Mouse (Mus musculus) myocyte (in vitro differentiated cells): ENCODE data around the gene Rab4a. TPM values are rescaled to one million over a fixed set of nuclear protein-coding genes. Genes with fewer than 3 reads are reported as not detected.

Experiments used
- H3K27me3 ChIP-seq: one replicate; pipeline ENCODE4 v1.6.1; 2011; ENCODE audit not compliant: control insufficient read depth, insufficient read depth, insufficient read length
- H3K36me3 ChIP-seq: one replicate; pipeline ENCODE4 v1.6.1; 2011; ENCODE audit not compliant: control insufficient read depth, insufficient read depth
- H3K4me2 ChIP-seq: one replicate; pipeline ENCODE4 v1.6.1; 2011; ENCODE audit warnings: low read depth, control low read depth
- H3K4me3 ChIP-seq: one replicate; pipeline ENCODE4 v1.5.1; 2011; ENCODE audit warnings: mild to moderate bottlenecking, control low read depth, moderate library complexity
- H3K79me2 ChIP-seq: one replicate; pipeline ENCODE4 v1.6.1; 2011; ENCODE audit not compliant: control insufficient read depth, insufficient read depth
- H3ac ChIP-seq: one replicate; pipeline ENCODE4 v1.6.1; 2011; ENCODE audit not compliant: control insufficient read depth, insufficient read length
- CEBPB ChIP-seq: IDR thresholded peaks from 2 replicates; pipeline ENCODE4 v1.6.1; 2011; ENCODE audit warnings: mild to moderate bottlenecking, moderate library complexity; ENCODE audit not compliant: poor library complexity, insufficient read depth, severe bottlenecking
- E2F4 ChIP-seq: IDR thresholded peaks from one replicate; pipeline ENCODE4 v1.6.1; 2011; ENCODE audit warnings: mild to moderate bottlenecking, control low read depth, moderate library complexity; ENCODE audit not compliant: insufficient read depth
- MAX ChIP-seq: IDR thresholded peaks from one replicate; pipeline ENCODE4 v1.6.1; 2011; ENCODE audit warnings: low read depth, mild to moderate bottlenecking, control low read depth
- MYOD1 ChIP-seq, 3 experiments: IDR thresholded peaks; one replicate each; pipeline ENCODE4 v1.6.1; 2011; ENCODE audit warnings: control low read depth in 2 of 3, low read depth in 2 of 3, mild to moderate bottlenecking in 2 of 3, moderate library complexity in 1 of 3; ENCODE audit not compliant: insufficient read length in 2 of 3, control insufficient read depth in 1 of 3
- MYOG ChIP-seq, 3 experiments: IDR thresholded peaks; one replicate each; pipeline ENCODE4 v1.6.1; 2011; ENCODE audit warnings: control low read depth in 2 of 3, low read depth in 2 of 3, mild to moderate bottlenecking in 2 of 3; ENCODE audit not compliant: insufficient read length in 2 of 3, control insufficient read depth in 1 of 3, insufficient read depth in 1 of 3
- POLR2A ChIP-seq: IDR thresholded peaks from one replicate; pipeline ENCODE4 v1.6.1; 2011; ENCODE audit warnings: low read depth, mild to moderate bottlenecking, control low read depth, moderate library complexity; ENCODE audit not compliant: insufficient read length
- POLR2AphosphoS2 ChIP-seq: IDR thresholded peaks from one replicate; pipeline ENCODE4 v1.6.1; 2011; ENCODE audit warnings: low read depth, control low read depth; ENCODE audit not compliant: insufficient read length
- REST ChIP-seq: IDR thresholded peaks from one replicate; pipeline ENCODE4 v1.6.1; 2011; ENCODE audit warnings: mild to moderate bottlenecking, control low read depth, moderate library complexity; ENCODE audit not compliant: insufficient read depth, insufficient read length
- SRF ChIP-seq: IDR thresholded peaks from one replicate; pipeline ENCODE4 v1.6.1; 2011; ENCODE audit warnings: low read depth; ENCODE audit not compliant: control insufficient read depth, insufficient read length
- TCF12 ChIP-seq: IDR thresholded peaks from one replicate; pipeline ENCODE4 v1.6.1; 2011; ENCODE audit warnings: mild to moderate bottlenecking, control low read depth; ENCODE audit not compliant: poor library complexity, insufficient read depth, severe bottlenecking
- TCF3 ChIP-seq: IDR thresholded peaks from one replicate; pipeline ENCODE4 v1.6.1; 2011; ENCODE audit warnings: low read depth, control low read depth; ENCODE audit not compliant: insufficient read length
- USF1 ChIP-seq: IDR thresholded peaks from one replicate; pipeline ENCODE4 v1.6.1; 2011; ENCODE audit warnings: low read depth, mild to moderate bottlenecking, control low read depth, moderate library complexity
- polyA plus RNA-seq: library from polyadenylated mRNA; unstranded; fragments of >200 nt; fragmentation: generic; extraction: Trizol; gene quantifications from one replicate; pipeline ENCODE4 v1.2.1, GENCODE M21; 2012; ENCODE audit warnings: missing spikeins

Gene Rab4a
- polyA plus RNA-seq, 1 experiment = 24.0 TPM

DNA sequence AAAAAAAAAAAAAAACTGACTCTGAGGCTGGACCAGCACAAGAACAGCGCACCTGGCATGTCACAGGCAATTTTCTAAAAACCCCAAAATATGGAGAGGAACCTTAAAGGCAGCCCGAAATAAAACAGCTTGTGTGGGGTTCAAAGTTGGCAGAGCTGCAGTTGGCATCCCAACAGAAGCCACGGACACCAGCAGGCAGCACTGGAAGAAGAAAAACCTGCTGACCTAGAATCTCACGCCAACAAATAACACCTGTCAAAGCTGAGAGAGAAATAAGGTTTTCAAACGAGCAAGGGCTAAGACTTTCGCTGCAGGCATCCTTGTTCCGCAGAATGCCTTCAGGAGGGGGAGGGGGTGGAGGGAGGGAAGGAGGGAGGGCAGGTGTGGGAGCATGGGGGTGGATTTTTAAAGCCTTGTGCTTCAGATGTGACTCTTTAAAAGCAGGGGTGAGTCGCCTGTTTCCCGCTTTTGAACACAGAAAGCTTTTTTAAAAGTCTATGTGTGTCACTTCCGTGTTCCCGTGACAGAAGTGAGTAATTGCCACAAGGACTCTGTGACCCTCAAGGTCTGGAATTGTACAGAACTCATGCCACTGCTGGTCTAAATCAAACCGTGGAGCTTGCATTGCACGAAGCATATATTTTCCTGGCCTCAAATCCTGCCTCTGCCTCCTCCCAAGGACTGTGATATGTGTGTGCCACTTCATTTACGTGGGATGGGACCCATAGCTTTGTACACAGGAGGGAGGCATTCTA is 17.2 kb upstream of the Rab4a start:
- H3ac ChIP-seq = no peak overlapping the region
- H3K79me2 ChIP-seq = no peaks in the 10 kb centered on the region
- no peaks in the 10 kb centered on the region for H3K27me3 ChIP-seq
- TF ChIP-seq SRF = no peak
- TF ChIP-seq MYOG (IDR thresholded peaks at IDR 0.05; ENCODE audit: control insufficient read depth in 1 of 3, insufficient read depth in 1 of 3, insufficient read length in 2 of 3, low read depth in 2 of 3) = no peak
- TF ChIP-seq CEBPB = no peak
- no peak for TF ChIP-seq POLR2A
- TF ChIP-seq MYOD1 (IDR thresholded peaks at IDR 0.05; ENCODE audit: control insufficient read depth in 1 of 3, insufficient read length in 2 of 3, low read depth in 2 of 3) = no peak
- TF ChIP-seq MAX = no peak
- H3K36me3 ChIP-seq = no peaks in the 10 kb centered on the region
- H3K4me3 ChIP-seq = no peak overlapping the region
- H3K4me2 ChIP-seq = no peak overlapping the region

DNA sequence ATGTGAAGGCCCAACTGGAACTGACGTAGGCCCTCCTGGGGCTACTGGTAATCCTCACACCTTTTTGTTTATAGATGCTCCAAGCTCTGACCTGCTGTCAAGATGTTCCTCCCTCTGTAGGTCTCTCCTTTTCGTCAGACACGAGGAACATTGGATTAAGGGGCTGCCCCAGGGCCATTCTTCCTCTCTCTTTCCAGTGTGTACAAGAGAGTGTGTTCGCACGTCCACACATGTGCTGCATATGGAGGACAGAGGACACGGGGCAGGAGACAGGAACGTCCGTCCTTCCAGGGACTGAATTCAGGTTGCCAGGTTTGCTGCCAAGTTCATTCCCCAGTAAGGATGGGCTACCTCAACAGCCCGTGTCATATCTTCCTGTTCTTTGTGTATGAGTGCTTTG is 16.3 kb upstream of the Rab4a start:
- H3K4me2 ChIP-seq = no peak overlapping the region
- H3K4me3 ChIP-seq = no peak overlapping the region
- TF ChIP-seq MYOD1 (IDR thresholded peaks at IDR 0.05; ENCODE audit: control insufficient read depth in 1 of 3, insufficient read length in 2 of 3, low read depth in 2 of 3) (no peak), REST (no peak), TCF3 (no peak)
- no peaks in the 10 kb centered on the region for H3K36me3 ChIP-seq
- no peaks in the 10 kb centered on the region for H3K79me2 ChIP-seq
- H3ac ChIP-seq = no peak overlapping the region
- H3K27me3 ChIP-seq = no peaks in the 10 kb centered on the region

DNA sequence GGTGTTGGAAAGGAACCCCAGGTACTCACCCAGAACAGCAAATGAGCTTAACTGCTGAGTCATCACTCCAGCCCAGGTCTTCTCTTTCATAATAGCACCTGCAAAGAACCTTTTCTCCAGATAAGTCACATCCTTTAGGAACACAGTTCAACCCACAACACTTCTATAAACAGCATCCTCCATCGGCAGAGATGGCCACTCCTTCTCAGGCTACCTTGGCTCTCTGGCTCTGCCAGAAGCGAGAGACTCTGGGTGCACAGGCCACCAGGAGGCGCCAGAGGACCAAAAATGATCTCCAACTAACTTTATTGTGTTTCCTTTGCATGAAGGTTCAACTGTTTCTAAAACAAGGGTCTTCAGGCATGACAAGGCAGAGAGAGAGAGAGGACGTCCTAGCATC is 15.8 kb upstream of the Rab4a start:
- TF ChIP-seq SRF (no peak), MYOD1 (IDR thresholded peaks at IDR 0.05; ENCODE audit: control insufficient read depth in 1 of 3, insufficient read length in 2 of 3, low read depth in 2 of 3) (no peak), MAX (no peak), POLR2AphosphoS2 (no peak), USF1 (no peak), E2F4 (no peak), TCF12 (no peak), MYOG (IDR thresholded peaks at IDR 0.05; ENCODE audit: control insufficient read depth in 1 of 3, insufficient read depth in 1 of 3, insufficient read length in 2 of 3, low read depth in 2 of 3) (no peak), TCF3 (no peak), REST (no peak), CEBPB (no peak), POLR2A (no peak)
- H3K79me2 ChIP-seq = no peaks in the 10 kb centered on the region
- no peak overlapping the region for H3K4me2 ChIP-seq

DNA sequence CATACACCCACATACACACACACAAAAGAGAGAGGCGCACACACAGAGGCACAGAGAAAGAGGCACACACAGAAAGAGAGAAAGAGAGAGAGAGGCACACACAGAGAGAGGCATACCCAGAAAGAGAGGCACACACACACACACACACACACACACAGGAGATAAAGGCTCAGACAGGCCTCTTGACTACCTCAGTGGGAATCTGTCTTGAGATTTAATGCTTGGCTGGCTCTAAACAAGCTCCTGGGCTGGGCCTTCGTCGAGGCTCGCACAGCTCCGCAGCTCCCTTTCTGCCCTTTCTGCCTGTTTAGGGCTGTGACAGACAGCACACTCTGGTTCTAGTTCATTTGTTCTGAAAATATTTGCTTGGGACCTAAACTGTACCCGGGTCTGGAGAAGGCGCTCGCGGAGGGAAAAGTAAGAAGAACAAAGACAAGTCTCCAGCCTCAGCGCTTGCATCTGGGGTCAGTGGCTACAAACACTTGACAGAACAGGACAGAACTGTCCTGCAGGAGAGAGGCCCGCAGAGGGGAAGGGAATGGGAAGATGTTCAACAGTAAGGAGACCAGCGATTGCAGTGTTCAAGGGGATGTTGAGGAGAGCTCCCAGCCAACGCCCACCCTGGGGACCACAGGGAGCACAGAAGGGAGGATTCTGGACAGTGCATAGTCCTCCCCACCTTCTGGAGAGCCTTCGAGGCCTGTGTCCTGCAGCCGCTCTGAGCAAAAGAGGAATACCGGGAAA is 14.5 kb upstream of the Rab4a start:
- no peak overlapping the region for H3ac ChIP-seq
- no peaks in the 10 kb centered on the region for H3K36me3 ChIP-seq
- no peaks in the 10 kb centered on the region for H3K27me3 ChIP-seq
- H3K4me3 ChIP-seq = no peak overlapping the region
- no peak overlapping the region for H3K4me2 ChIP-seq
- no peaks in the 10 kb centered on the region for H3K79me2 ChIP-seq
- TF ChIP-seq TCF12 (no peak), SRF (no peak), USF1 (no peak), MAX (no peak), POLR2A (no peak), MYOG (IDR thresholded peaks at IDR 0.05; ENCODE audit: control insufficient read depth in 1 of 3, insufficient read depth in 1 of 3, insufficient read length in 2 of 3, low read depth in 2 of 3) (no peak), E2F4 (no peak), MYOD1 (IDR thresholded peaks at IDR 0.05; ENCODE audit: control insufficient read depth in 1 of 3, insufficient read length in 2 of 3, low read depth in 2 of 3) (no peak), CEBPB (no peak), POLR2AphosphoS2 (no peak), REST (no peak), TCF3 (no peak)

More for the DNA sequence above, 15.8 kb upstream of the Rab4a start:
- Histone ChIP-seq H3K36me3 (no peaks in the 10 kb centered on the region), H3ac (no peak overlapping the region), H3K4me3 (no peak overlapping the region), H3K27me3 (no peaks in the 10 kb centered on the region)

DNA sequence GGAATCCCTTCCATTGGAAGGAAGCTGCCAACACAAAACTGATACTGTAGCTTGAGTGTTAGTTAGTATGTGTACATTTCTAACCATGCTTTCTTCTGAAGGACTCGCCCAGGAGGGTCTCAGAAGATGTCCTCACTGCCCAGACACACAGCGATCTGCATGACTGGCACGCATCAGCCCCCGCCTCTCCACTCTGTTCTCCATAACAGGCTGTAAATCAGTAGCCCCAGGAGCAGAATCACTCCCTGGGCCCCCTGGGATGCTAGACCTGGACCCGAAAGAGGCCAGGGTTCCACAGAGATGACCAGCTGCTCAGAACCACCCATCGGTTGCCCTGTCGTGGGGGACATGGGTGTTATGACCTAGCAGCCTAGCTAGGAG is 13.9 kb upstream of the Rab4a start:
- Histone ChIP-seq H3K4me3 (no peak overlapping the region), H3K4me2 (no peak overlapping the region), H3ac (no peak overlapping the region), H3K36me3 (no peaks in the 10 kb centered on the region), H3K27me3 (no peaks in the 10 kb centered on the region), H3K79me2 (no peaks in the 10 kb centered on the region)
- TF ChIP-seq TCF3 = no peak
- TF ChIP-seq MAX = no peak
- TF ChIP-seq TCF12 = no peak
- TF ChIP-seq MYOG (IDR thresholded peaks at IDR 0.05; ENCODE audit: control insufficient read depth in 1 of 3, insufficient read depth in 1 of 3, insufficient read length in 2 of 3, low read depth in 2 of 3) = no peak
- no peak for TF ChIP-seq REST
- no peak for TF ChIP-seq POLR2AphosphoS2
- no peak for TF ChIP-seq CEBPB
- TF ChIP-seq E2F4 = no peak
- no peak for TF ChIP-seq POLR2A
